Mouse (Mus musculus) ovary, postnatal 10 days (tissue): ENCODE measurements around the gene Eipr1.
"Not testable (repeated sequence)": the region's sequence is repeated elsewhere in the genome, so short reads cannot be mapped to it uniquely, and the experiment has no call there.

Experiments
- DNase-seq: peaks from one replicate; pipeline ENCODE4 v3.0.0; 2022; ENCODE audit warnings: low spot score

The Eipr1 gene

DNA sequence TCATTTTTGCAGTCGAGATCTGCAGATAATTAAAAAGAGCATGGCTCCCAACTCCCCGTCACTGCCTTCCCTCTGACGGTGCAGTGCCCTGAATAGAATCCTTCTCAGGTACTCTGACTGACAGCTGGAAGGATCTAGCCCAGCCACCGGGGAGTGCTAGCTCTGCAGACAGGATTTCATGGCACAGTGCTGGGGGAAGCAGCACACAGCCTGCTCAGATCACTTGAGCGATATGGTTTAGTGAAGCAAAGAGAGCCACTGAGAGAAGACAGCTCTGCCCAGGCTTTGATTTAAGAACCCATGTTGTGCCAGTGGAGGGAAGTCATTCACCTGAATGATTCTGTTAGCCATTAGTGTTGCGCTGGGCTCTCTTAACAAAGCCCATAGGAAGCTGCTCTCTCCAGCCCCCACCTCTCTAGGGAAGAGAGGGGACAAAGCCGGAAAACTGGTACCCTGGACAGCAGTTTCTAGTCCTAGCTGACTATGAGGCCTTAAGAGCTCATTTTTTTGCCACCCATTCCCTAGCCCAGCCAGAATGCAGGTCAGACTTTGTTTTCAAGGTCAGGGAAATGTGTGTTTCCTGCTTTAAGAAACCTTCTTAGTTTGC is 137.6 kb downstream of the Eipr1 start:
- no peak for DNase-seq

DNA sequence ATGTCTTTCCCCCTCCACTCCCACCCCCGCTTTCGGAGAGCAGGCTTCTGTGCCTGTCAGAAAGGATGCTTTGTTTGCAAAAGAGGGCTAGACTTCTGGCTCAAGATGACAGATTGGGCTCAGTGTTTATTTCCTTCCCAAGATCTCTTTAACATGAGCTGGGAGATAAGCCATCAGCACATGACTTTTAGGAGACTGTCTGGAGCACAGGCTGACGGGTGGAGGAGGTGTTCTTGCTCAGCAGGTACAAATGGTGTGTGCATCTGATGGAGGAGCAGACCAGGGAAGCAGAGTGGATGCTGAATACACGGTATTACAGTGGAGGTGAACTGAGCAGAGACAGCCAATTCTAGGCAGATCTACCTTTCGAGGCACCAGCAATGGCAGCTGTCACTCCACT is 139.9 kb downstream of the Eipr1 start:
- no peak for DNase-seq

- no peak for DNase-seq
These were observed 145.0 kb downstream of the Eipr1 start for GRCm38 (mm10) chr12:28896577-28896976.

GRCm38 (mm10) chr12:28898307-28898706 is 146.7 kb downstream of the Eipr1 start:
- no peak for DNase-seq

DNA sequence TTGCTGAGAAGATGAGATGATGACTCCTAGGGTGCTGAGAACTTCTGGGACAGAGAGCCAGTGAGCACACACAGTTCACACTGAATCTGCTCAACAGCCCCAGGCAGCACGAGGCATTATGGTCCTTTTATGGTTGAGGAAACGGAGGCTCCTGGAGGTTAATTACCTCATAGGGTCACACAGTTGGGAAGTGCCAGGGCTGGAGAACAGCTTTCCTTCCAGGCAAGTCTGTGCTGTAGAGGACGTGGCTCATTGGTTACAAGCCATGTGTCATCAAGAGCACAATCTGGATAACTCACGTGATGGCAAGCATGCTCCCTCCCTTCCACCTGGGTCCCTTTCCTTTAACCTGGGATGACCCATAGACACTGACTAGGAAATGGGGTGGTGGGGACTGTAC is 148.1 kb downstream of the Eipr1 start:
- no peak for DNase-seq

- no peak for DNase-seq
These were observed 148.7 kb downstream of the Eipr1 start for GRCm38 (mm10) chr12:28900341-28900740.

- no peak for DNase-seq
These were observed 150.5 kb downstream of the Eipr1 start for GRCm38 (mm10) chr12:28902132-28902531.

GRCm38 (mm10) chr12:28903082-28903481 is 151.5 kb downstream of the Eipr1 start:
- no peak for DNase-seq

DNA sequence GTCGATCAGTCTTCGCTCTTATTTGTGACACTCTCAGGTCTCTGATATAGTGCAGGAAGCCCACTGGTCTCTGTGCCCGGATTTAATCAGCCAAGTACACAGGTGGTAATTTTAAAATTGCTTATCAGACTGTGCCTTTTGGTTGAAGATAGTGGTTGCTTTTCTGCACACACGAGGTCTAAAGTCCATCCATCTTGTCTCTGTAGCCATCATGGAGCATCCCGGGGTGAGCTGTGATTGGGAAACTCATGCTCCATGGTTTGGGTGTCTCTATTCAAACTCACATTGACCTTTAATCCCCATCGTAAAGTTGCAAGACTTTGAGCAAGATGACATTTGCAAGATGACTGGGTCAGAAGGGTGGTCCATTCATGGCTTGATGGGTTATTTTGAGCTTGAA is 153.9 kb downstream of the Eipr1 start:
- no peak for DNase-seq

GRCm38 (mm10) chr12:28906016-28906415 is 154.4 kb downstream of the Eipr1 start:
- no peak for DNase-seq

DNA sequence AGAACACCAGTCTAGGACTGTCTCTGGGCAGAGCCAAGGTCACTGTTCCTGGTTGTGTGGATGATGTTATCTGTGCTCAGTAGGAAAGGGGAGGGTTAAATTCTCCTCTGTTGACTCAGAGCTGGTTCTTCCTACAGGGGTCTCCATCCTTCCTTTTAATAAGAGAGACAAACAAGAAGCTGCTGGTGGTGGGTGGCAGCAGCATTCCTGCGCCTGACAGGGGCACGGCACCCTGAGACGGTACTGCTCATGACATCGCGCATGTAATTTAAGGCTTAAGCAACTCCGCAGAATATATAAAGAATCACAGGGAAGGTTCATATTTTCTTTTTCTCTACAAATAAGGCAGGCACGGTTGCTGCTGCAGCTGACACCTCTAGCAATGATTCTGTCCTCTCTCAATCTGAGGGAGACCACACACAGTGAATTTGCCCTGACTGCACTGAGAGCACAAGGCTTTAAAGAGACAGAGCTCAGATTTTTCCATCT is 155.2 kb downstream of the Eipr1 start:
- no peak for DNase-seq

DNA sequence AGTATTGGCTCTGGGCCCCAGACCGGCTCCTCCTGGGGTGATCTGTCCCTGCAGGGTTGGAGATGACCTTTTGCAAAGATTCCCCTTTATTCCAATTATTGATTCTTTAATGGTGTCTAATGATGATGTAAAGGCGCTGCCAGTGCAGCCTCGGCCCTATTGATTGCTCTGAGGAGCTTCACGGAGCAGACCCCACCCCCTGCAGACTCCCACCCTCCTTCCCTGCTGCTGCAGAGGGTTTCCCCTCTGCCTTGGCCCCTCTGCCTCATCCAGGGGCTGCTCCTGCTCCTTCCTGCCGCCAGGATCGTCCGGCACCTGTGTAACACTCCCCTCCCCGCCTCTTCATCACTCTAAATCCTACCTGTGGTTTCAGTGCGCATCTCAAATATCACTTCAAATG is 156.2 kb downstream of the Eipr1 start:
- no peak for DNase-seq

DNA sequence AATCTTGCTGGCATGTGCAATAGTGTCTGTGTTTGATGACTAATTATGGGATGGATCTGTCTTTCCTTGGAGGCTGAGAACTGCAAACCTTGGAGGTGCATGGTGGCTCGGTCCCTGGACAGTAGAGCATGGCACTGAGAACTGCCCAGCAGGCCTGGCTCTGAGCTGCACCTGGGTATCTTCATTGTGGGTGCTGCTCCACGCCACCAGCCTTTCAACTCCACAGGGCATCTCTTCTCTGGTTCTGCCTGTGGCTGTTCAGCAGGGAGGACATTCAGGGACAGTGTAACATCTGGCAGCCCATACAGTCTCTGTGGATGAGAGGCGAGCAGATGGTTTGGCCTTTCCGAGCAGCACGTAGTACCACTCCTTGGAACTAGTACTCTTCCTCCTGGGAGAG is 158.2 kb downstream of the Eipr1 start:
- no peak for DNase-seq

GRCm38 (mm10) chr12:28910568-28910967 is 159.0 kb downstream of the Eipr1 start:
- DNase-seq = no peak

GRCm38 (mm10) chr12:28912351-28912936 is 160.8 kb downstream of the Eipr1 start:
- no peak for DNase-seq

DNA sequence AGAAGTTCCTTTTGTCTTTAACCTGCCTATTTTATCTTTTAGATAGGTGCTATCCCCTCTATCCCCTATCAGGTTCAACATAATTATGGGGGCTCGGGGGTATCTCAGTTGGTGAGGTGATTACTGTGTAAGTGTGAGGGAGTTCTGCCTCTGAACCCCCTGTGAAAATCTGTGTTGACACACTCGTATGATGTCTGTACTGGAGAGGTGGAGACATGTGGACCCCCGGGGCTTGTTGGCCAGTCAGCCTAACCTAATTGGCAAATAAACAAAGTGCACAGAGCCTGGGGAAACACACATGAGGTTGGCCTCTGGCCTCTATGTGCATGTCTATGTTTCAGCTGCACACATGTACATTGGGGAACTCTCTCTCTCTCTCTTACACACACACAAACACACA is 161.5 kb downstream of the Eipr1 start:
- no peak for DNase-seq

DNA sequence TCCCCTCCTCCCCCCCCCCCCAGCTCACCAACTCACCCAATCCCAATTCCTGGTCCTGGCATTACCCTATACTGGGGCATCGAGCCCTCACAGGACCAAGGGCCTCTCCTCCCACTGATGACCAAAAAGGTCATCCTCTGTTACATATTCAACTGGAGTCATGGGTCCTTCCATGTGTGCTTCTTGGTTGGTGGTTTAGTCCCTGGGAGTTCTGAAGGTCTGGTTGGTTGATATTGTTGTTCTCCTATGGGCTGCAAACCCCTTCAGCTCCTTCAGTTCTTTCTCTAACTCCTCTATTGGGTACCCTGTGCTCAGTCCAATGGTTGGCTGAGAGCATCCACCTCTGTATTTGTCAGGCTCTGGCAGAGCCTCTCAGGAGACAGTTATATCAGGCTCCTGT is 162.5 kb downstream of the Eipr1 start:
- not testable (repeated sequence) for DNase-seq
